Mouse (Mus musculus): ENCODE measurements around the gene Ccdc47.
A peak's percentile ranks its signal among the peaks of the same experiment; 100 is the strongest.

Ccdc47 gene

DNA sequence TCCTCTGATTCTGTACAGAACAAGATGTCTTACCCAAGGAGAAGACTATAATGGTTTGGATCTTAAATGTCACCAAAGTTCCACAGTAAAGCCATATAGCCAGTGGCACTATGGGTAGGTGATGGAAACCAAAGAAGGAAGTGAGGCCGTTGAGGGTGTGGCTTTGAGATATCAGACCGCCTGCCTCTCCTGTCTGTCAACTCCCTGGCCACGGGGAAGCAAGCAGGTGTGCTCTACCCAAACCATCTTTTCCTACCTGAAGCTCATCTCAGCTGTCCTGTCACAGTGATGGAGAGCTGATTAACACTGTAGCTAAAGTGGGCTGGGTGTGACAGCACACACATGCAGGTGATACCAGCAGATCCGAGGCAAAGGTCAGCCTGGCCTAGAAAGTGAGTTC lies 17.9 kb downstream of the Ccdc47 start:
- DNase-seq (ENCODE audit: low spot score in 2 of 2): no peak

DNA sequence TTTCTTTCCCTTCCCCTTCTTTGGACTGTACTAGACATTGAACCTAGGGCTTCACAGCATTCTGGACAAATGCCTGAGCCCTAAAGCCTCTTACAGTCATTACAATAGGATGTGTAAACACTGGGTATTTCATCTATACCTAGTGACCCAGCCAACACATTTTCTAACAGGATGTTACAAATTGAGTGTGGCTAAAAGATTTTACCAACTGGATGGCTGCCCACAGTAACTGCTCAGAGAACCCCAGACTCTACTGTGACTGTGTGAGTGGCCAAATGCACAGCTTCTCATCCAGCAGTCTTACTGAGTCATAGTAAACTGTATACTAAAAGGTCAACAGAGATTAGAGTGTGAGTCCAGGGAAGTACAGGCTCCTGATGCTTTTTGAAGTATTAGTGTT lies 20.8 kb downstream of the Ccdc47 start:
- no peak for DNase-seq (ENCODE audit: low spot score in 2 of 2)

DNA sequence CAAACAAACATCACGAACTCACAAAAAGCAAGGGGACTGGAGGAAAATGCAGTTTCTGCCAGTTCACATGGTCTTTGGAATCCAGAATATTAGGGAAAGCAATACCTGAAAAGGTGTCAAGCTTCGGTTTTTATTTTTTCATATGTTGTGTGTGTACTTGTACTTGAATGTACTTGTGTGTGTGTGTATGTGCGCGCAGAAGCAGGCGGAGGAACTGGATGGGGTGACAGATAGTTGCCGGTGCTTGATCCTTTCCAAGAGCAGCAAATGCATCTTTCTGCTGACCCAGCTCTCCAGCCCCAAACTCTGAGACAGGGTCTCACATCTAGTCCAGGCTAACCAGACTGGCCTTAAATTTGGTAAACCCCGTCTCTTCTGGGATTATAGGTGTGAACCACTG lies 21.3 kb downstream of the Ccdc47 start:
- DNase-seq (ENCODE audit: low spot score in 2 of 2): no peak

DNA sequence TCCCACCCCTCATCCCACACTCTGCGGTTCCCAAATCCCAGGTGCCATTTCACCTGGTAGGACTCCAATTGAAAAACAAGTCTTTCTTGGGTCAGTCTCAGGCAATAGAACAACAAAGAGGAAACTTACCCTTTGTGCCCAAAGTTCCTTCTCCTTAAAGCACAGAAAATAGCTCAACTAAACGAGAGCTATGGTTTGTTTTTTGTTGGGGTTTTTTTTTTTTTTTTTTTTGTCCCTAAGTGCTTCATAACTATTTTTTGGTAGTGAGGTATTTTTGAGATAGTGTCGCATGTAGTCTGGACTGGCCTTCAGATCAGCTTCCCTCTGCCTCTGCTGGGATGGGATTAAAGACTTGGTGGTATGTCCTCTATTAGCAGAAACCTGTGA lies 22.0 kb downstream of the Ccdc47 start:
- no peak for DNase-seq (ENCODE audit: low spot score in 2 of 2)

DNA sequence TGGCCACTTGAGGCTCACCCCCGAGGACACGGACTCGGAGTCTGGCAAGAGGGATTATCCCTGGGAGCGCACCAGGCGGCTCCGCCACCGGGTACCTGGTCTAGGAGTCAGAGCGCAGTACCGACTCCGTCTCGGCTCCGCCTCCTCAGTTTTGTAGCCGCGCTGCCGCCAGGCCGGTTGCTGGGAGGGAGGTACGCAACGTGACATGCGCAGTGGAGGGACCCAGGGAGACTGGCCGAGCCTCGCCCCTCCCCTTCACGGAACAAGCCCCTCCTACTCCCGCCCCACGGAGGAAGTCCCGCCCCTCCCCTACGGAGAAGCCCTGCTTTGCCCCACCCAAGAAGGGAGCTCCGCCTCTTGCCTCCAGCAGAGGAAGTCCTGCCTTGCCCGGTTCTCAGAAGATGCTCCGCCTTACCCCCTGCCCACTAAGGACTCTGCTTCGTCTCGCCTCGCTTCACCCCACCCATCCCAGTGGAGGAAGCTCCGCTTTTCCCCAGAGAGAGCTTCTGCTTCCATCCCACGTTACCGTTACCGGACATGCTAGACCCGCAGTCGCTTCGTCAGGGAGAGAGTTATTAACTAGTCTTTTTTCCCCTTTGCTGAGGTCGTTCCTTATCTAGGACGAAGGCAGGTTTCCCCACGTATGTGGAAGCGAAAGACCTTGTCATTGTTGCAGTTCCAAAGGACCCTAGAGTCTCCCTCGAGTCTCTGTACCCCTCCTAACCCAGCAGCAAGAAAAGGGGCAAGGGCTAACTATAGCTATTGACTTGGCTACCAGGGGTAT lies 22.6 kb downstream of the Ccdc47 start:
- peak; percentile 94 to 95 for DNase-seq (ENCODE audit: low spot score in 2 of 2)

DNA sequence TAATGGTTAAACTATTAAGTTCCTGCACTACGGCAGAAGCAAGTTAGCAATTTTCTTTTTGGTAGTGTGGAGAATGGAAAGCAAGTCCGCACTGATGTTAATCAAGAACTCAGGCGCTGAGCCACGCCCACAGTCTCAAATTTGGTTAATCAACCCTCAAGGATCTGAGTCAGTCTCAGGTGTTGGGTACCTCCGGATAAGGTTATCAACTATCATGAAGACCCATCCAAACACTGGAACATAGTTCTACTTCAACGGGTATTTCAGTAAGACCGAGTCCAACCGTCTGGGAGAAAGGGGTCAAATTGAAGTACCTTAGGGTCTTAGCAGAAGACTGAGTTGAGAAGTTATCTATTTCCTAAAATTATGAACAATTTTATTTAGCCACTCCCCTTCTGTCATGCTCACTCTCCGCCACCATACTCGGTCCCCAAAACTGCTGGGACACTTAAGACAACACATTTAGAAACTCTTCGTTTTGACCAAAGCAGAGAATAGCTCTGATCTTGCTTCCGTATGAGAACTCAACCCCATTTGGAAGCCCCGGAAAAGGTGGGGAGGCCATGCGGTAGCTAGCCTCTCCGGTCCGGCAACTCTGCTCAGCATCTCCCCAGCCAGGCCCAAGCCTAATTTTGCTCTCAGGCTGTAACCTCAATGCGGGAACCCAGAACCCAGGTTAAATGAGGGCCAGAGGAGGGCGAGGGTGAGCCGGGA lies 23.3 kb downstream of the Ccdc47 start:
- no peak for DNase-seq (ENCODE audit: low spot score in 2 of 2)

DNA sequence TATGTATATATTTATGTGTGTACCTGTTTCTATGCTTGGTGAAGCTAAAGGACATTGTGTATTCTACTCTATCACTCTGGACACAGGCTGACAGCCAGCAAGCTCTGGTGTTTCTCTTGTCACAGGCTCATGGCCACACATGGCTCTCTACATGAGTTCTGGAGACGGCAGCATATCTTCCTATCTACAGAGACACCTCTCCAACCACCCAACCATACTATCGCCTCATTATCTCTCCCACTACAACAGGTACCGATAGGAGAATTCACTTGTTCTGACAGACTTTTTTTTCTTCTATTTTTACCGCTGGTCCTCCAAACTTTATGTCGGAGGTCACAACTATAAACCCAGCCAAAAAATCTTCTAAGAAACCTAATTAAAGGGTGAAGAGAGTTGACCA lies 23.9 kb downstream of the Ccdc47 start:
- DNase-seq (ENCODE audit: low spot score in 2 of 2): no peak

DNA sequence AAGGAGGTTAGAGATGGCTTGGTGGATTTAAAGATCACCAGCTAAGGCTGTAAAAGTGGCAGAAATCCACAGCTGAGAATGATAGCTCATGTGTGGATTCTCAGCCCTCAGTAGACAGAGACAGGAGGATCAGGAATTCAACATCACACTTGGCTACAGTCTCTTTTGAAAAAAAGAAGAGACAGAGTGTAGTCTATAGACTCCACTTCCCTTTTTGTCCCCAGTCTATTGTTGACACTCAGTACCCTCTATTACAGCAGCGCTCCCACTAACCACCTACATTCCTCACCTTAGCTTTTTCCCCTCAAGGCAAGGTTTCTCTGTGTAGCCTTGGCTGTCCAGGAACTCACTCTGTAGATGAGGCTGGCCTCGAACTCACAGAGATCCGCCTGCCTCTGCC lies 24.4 kb downstream of the Ccdc47 start:
- DNase-seq (ENCODE audit: low spot score in 2 of 2): no peak

DNA sequence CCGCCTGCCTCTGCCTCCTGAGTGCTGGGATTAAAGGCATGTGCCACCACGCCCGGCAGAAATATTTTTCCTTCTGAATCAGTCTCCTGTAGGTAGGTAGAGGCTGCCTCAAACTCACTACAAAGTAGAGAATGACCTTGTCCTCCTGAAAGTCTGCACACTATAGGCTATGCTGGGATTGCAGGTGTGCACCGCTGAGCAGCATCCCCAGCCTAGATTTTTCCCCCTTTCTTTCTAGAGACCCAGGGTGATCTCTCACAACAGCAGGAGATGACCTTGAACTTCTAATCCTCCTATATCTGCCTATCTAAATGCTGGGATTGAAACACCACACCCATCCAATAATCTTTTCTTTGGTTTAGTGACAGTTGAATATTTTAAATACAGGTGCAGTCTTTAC lies 28.8 kb downstream of the Ccdc47 start:
- no peak for DNase-seq (ENCODE audit: low spot score in 2 of 2)

DNA sequence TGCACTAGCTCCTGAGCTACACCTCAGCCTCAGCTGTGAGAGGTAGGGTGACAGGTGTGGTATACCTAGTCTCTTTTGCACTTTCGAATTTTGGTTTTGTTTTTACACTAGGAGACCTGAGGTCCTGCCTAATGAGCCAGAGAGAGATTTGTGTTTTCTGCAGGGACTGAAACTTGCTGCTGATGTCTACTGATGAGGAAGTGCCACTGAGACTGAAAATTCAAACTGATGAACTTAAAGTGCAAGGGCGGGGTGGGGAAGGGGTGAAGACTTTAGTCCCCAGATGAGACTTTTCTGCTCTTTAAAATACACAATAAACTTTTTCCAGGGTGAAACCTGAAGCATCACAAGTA lies 35.7 kb downstream of the Ccdc47 start:
- DNase-seq (ENCODE audit: low spot score in 2 of 2): no peak

DNA sequence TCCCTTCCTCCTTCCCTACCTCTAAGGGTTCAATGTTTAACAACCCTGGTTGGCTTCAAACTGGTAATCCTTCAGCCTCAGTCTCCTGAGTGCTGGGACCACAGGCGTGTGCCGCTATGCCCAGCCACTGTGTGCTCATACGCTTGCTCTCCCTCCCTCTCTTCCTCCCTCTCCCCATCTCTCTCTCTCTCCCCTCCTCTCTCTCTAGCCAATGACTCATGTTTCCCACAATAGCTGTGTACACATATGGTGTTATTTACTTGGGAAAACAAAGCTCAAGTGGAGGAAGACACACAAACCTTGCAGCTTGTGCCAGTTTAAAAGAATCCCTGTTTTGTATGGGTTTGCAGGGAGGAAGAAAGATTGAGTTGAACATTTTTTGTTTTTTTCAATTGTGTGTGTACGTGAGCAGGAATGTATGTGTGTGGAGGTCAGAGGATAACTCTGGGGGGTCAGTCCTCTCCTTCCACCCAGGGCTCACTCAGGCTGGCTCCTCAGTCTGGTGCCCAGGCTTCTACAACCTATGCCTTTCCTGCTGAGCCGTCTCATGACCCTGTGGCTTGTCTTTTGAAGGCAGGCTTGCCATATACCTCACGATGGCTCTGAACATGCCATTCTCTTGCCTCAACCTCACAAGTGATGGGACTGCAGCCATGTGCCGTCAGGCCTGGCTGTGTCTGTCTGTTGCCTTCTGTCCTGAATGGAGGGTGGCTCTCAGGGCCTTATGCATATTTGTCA lies 36.3 kb downstream of the Ccdc47 start:
- DNase-seq (ENCODE audit: low spot score in 2 of 2): no peak

DNA sequence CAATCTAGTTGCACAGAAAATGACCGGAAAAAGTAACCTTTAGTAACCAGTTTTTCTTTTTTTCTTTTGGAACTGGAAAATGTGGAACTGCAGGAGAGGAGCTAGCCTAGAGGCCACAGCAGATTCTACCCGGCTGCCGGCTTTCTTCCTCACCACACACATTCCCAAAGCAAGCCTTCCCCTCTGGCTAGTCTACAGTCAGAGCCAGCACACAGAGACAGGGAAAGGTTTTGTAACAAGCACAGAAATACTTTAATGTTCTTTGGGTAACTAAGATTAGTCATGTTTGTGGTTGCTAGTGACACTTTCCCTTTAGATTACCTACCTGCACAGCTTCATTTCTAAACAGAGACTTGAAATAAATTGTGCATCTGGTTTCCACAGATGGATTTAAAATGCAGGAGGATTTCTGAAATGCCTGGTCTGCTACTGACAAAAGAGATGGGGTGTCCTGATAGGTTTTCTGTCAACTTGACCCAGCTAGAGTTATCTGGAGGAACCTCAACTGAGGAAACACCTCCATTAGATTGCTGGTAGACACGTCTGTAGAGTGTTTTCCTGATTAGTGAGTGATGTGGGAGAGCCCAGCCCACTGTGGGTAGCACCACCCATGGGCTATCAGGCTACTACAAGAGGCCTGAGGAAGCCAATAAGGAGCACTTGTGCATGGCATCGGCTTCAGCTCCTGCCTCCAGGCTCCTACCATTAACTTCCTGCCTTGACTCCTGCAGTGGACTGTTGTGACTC lies 37.9 kb downstream of the Ccdc47 start:
- DNase-seq (ENCODE audit: low spot score in 2 of 2): no peak

DNA sequence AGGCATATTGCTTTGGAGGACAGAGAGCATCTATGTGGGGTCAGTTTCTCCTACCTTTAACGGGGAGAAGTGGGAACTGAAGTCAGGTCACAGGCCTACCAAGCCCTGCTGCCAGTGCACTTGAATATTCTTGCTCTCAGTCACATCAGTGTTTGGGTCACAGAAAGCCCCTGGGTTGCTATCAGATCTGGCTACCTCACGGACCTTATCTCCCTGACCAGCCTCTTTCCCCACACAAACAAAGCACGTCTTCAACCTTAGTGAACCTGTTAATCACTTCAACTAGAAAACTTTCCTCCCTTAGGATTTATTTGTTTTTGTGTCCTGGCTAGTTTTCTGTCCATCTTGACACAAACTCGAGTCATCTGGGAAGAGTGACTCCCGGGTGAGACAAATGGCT lies 39.8 kb downstream of the Ccdc47 start:
- DNase-seq (ENCODE audit: low spot score in 2 of 2): no peak

DNA sequence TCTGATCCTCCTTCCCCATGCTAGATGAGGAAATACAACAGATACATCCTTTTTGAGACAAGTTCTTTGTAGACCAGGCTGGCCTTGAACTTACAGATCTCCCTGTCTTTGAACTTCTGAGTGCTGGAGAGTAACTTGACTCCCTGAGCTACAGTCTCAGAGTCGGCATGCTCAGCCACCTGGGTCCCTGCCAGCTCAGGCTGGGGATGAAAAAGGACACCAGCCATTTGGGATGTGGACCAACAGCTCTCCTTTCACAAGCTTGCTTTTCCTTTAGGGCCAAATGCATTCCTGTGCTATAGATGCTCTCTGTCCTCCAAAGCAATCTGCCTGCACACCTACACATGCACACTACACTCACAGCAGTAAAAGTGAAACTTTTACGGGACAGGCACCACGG lies 41.1 kb downstream of the Ccdc47 start:
- no peak for DNase-seq (ENCODE audit: low spot score in 2 of 2)

DNA sequence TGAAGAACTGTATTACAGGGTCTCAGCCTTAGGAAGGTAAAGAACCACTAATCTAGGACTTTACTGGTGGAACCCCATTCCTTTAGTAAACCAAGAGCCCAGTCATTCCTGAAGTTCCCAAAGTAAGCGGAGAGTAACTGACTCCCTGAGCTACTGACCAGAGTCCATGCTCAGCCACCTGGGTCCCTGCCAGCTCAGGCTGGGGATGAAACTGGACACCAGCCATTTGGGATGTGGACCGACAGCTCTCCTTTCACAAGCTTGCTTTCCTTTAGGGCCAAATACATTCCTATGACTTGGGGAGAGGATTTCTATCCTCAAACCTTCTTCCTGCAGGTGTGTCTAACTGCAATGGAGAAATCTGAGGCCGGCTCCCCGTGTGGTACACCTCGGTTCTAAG lies 41.8 kb downstream of the Ccdc47 start:
- no peak for DNase-seq (ENCODE audit: low spot score in 2 of 2)

DNA sequence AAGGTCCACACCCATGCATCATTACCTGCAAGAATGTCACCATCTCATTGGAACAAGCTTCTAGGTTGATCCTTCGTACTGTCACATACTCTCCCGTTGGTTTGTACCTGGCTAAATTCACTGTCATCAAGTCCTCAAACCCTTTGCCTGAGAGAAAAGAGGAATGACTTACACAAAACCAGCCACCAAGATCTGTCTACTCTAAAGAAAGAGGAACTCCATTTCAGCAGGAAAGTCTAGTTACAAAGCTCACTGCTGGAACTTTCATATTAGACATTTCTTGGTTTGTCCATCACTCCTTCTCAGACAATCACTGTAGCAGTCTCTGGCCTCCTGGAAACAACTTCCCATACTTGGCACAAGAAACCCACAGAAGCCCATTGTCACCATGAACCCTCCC lies 42.9 kb downstream of the Ccdc47 start:
- DNase-seq (ENCODE audit: low spot score in 2 of 2): no peak

DNA sequence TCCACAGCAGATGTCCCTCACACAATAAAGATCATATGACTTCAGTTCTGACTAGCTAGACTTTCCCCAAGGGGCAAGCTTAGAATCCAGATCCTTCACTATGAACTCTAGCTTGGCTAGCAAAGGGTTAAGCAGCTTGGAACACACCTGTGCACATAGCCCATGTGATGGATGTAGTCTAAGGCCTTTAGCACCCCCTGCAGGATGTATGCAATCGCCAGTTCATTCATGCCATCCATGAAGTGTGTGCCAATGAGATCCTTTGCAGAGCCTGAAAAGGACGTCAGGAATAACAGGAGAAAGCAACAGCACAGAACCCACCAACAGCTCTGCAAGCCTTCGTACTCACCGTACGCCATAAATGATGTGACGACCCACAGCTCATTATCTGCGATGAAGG lies 45.3 kb downstream of the Ccdc47 start:
- DNase-seq (ENCODE audit: low spot score in 2 of 2): no peak

DNA sequence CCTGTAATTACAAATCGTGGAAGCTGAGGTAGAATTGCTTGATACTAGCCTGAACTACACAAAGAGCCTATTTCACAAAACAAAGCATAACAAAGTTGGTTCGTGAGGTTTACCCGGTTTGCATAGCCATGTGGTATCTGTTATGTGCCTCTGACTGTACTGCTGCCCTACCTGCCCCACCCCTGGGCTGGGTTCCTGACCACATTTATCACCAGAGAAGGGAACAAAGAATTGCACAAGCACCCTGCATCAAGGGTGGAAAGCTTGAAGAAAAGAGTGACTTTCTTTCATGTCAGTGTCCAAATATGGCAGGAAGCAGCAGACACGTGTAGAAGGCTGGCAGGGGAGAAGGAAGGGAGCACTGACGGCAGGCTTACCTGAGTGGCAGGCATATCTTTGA lies 48.7 kb downstream of the Ccdc47 start:
- DNase-seq (ENCODE audit: low spot score in 2 of 2): no peak

DNA sequence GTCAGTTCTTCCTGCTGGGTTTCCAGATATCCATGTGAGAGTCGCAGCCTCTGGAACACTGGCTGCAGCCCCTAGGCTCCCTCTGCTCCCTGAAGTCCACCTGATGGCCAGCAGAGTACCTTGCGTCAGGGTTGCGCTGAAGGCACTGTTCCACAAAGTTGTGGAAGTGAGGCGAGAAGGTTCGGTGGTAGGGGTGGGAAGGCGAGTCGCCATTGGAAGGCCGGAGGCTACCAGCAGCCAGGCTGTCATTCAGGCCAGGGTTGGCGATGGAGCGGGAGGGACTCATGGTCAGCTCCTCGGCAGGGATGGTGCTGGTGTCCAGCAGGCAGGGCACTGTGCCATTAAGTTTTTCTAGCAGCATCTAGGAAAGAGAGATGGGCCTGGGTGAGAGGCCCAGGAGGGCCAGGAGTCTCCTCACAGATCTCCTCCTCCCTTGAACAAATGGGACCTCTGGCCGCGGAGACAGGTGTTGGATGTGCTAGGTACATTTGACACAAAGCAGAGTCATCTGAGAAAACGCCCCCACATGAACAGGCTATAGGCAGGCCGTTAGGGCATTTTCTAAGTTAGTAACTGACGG lies 51.5 kb downstream of the Ccdc47 start:
- no peak for DNase-seq (ENCODE audit: low spot score in 2 of 2)

DNA sequence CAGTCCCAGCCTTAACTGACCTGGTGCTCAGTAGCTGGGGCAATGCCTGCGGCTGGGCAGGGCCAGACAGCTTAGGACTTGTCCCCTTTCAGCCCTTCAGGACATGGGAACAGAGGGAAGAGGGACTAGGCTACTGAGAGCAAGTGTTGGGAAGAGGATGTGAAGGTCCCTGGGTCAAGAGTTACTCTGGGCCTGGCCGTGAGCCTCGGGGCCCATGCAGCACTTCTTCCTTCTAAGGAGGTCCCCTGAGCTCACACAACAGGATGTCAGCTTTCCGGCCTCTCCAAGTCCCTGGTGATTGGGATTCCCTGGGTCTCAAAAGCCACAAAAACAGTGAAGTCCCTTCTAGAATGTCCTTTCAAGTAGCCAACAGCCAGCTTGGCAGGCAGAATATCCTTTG lies 52.6 kb downstream of the Ccdc47 start:
- DNase-seq (ENCODE audit: low spot score in 2 of 2): no peak

DNA sequence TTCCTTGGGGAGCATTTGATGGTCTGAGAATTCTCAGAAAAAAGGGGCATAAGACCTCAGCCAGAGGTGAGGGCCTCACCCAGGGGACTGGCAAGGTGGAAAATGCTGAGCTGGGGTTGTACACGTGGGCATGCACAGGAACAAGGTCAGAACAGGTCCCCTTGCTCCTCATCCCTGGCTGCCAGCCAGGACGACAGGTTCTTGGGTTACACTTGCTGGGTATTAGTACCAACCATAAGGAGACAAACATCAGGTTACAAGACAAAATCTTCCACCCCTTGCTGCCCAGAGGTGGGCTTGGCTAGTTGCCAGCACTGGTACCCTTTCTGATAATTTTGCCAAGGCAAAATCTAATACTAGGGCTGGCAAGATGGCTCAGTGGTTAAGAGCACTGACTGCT lies 53.9 kb downstream of the Ccdc47 start:
- DNase-seq (ENCODE audit: low spot score in 2 of 2): no peak
